14 mouse cellular contexts compared by ENCODE assay signal in genomic region chr4:107988931-107989330, GRCm38 (mm10). TPM values are rescaled to one million over a fixed set of nuclear protein-coding genes. Genes with fewer than 3 reads are reported as not detected.
A peak's percentile ranks its signal among the peaks of the same experiment; 100 is the strongest.
DNase-seq lines count a peak whose midpoint lies in the region; ATAC-seq lines count a peak whose summit lies in the region.
"Had no signal": no experiment of that assay in that cellular context is flagged by ENCODE, and none has a peak within 500 bp of the region (broad histone marks: within the 10 kb centered on the region; RNA-seq: fewer than 3 reads in every experiment).

No protein-coding gene starts in this region.

- no peak overlapping the region for H3K4me3 ChIP-seq in heart, embryonic 10.5 days
- H3K4me3 ChIP-seq in intestine, embryonic 15.5 days (replicated peaks), result no peak overlapping the region
- H3K4me3 ChIP-seq: embryonic facial prominence, embryonic 12.5 days; hindbrain, embryonic 15.5 days had no signal

- no peaks in the 10 kb centered on the region for H3K9me3 ChIP-seq in heart, embryonic 10.5 days
- H3K9me3 ChIP-seq in intestine, embryonic 15.5 days, result no peaks in the 10 kb centered on the region
- H3K9me3 ChIP-seq: embryonic facial prominence, embryonic 12.5 days; hindbrain, embryonic 15.5 days had no signal

- ATAC-seq in intestine, embryonic 15.5 days, result no peak

- H3K27me3 ChIP-seq in heart, embryonic 10.5 days (ENCODE audit: insufficient read depth, poor library complexity, severe bottlenecking), result peaks cover 32% of the 10 kb centered on the region
- no peaks in the 10 kb centered on the region for H3K27me3 ChIP-seq in intestine, embryonic 15.5 days (replicated peaks)
- H3K27me3 ChIP-seq: embryonic facial prominence, embryonic 12.5 days; hindbrain, embryonic 15.5 days had no signal

- H3K36me3 ChIP-seq in heart, embryonic 10.5 days, result no peaks in the 10 kb centered on the region
- no peaks in the 10 kb centered on the region for H3K36me3 ChIP-seq in intestine, embryonic 15.5 days
- H3K36me3 ChIP-seq: embryonic facial prominence, embryonic 12.5 days; hindbrain, embryonic 15.5 days had no signal

- H3K27ac ChIP-seq in heart, embryonic 10.5 days, result no peak overlapping the region
- H3K27ac ChIP-seq in intestine, embryonic 15.5 days, result no peak overlapping the region
- H3K27ac ChIP-seq: embryonic facial prominence, embryonic 12.5 days; hindbrain, embryonic 15.5 days; macrophage had no signal

- no peak overlapping the region for H3K4me2 ChIP-seq in intestine, embryonic 15.5 days (replicated peaks)
- H3K4me2 ChIP-seq: embryonic facial prominence, embryonic 12.5 days; hindbrain, embryonic 15.5 days had no signal

- 18% methylated on average over 8 of the region's 8 CpGs for WGBS in heart, embryonic 10.5 days
- WGBS in intestine, embryonic 15.5 days, result 52% methylated on average over 8 of the region's 8 CpGs

- H3K4me1 ChIP-seq in heart, embryonic 10.5 days, result peaks cover 9% of the 10 kb centered on the region; the same call in 1 of the 2 replicates
- H3K4me1 ChIP-seq in intestine, embryonic 15.5 days (replicated peaks), result 0 out of 2 replicates have a peak, but pooled peaks cover 2% of the 10 kb centered on the region

- no peak overlapping the region for H3K9ac ChIP-seq in intestine, embryonic 15.5 days
- H3K9ac ChIP-seq: embryonic facial prominence, embryonic 12.5 days; hindbrain, embryonic 15.5 days had no signal

- DNase-seq in heart, adult 18-20 months, result peak; percentile 53 to 63
- DNase-seq in heart, embryonic 10.5 days (ENCODE audit: low spot score), result no peak
- DNase-seq in heart, adult 8-10 months (ENCODE audit: low spot score), result peak; percentile 49
- DNase-seq in lung, postnatal 4 days, result peak; percentile 39 to 46
- DNase-seq in thymus, postnatal 10 days (ENCODE audit: low spot score in 2 of 2), result peak; percentile 22 to 33
- DNase-seq in retina, embryonic 14.5 days (ENCODE audit: low spot score), result no peak
- DNase-seq in urinary bladder, postnatal 10 days (ENCODE audit: low spot score), result no peak
- DNase-seq: cerebellum, adult 2 months; kidney, postnatal 10 days had no signal

RNA-seq across cellular contexts. Expression of gene Slc1a7, which starts 20.8 kb away (rescaled TPM):
- total RNA-seq in heart, adult 18-20 months (2021), result under 1 TPM in 1 of 2 experiments, not detected in 1; 0.10 TPM
- polyA plus RNA-seq in heart, embryonic 10.5 days (2016; fragmentation: Nextera tagmentation; extraction: Ambion mirVana), result not detected in 2 replicates
- total RNA-seq in heart, adult 8-10 months (2022), result under 1 TPM in 3 of 4 experiments, not detected in 1; 0.16 to 0.60 (median 0.41) TPM
- polyA plus RNA-seq in intestine, embryonic 15.5 days (2015; fragmentation: Nextera tagmentation; extraction: Ambion mirVana), result 0.11 and 0.15 TPM in 2 replicates
- polyA plus RNA-seq: embryonic facial prominence, embryonic 12.5 days; macrophage; neural tube, embryonic 14.5 days had no signal

Comparison
In these comparisons a context has a peak if more than half of its experiments do, and no peak if none do; other contexts are left out.
1. DNase-seq: peak in heart, adult 18-20 months (2 of 2), heart, adult 8-10 months (single experiment), lung, postnatal 4 days (2 of 2) and thymus, postnatal 10 days (2 of 2); none in heart, embryonic 10.5 days (single experiment), retina, embryonic 14.5 days (single experiment) and urinary bladder, postnatal 10 days (single experiment).